Mouse (Mus musculus) hindbrain, embryonic 11.5 days (tissue): Measurements from ENCODE around the gene Cnot6l. TPM values are rescaled to one million over a fixed set of nuclear protein-coding genes. Genes with fewer than 3 reads are reported as not detected.
A peak's percentile ranks its signal among the peaks of the same experiment; 100 is the strongest.

Experiments
- ATAC-seq: fragments of 200-750 bp; cut with Nextera tagmentation; 2 replicates; pipeline ENCODE4 v1.8.0; 2017; ENCODE audit warnings: mild to moderate bottlenecking, moderate TSS enrichment, moderate library complexity; ENCODE audit not compliant: low FRiP score
- DNase-seq: peaks from one replicate; pipeline ENCODE4 v3.0.0-alpha.2; 2015; ENCODE audit warnings: low spot score
- H3K27ac ChIP-seq: fragments of 300-500 bp; sonication (generic); 2 replicates; pipeline ENCODE4 v1.5.1; 2014; ENCODE audit warnings: mild to moderate bottlenecking, low read depth, low read length
- H3K27me3 ChIP-seq: fragments of 300-500 bp; sonication (generic); 2 replicates; pipeline ENCODE4 v1.6.1; 2014; ENCODE audit warnings: mild to moderate bottlenecking, low read length, moderate library complexity, mixed read lengths; ENCODE audit not compliant: control insufficient read depth, insufficient read depth
- H3K36me3 ChIP-seq: fragments of 300-500 bp; sonication (generic); 2 replicates; pipeline ENCODE4 v1.6.1; 2014; ENCODE audit warnings: mild to moderate bottlenecking, low read length, moderate library complexity, mixed read lengths; ENCODE audit not compliant: control insufficient read depth, insufficient read depth
- H3K4me1 ChIP-seq: fragments of 300-500 bp; sonication (generic); replicated peaks from 2 replicates; pipeline ENCODE4 v1.6.1; 2014; ENCODE audit warnings: low read length, mixed read lengths; ENCODE audit not compliant: control insufficient read depth, insufficient read depth
- H3K4me2 ChIP-seq: fragments of 300-500 bp; sonication (generic); replicated peaks from 2 replicates; pipeline ENCODE4 v1.6.1; 2014; ENCODE audit warnings: mild to moderate bottlenecking, low read depth, low read length
- H3K4me3 ChIP-seq: fragments of 300-500 bp; sonication (generic); 2 replicates; pipeline ENCODE4 v1.5.1; 2014; ENCODE audit warnings: low read depth, low read length
- H3K9ac ChIP-seq: fragments of 300-500 bp; sonication (generic); 2 replicates; pipeline ENCODE4 v1.6.1; 2014; ENCODE audit warnings: low read depth, low read length
- H3K9me3 ChIP-seq: fragments of 300-500 bp; sonication (generic); 2 replicates; pipeline ENCODE4 v1.6.1; 2016; ENCODE audit warnings: low read length; ENCODE audit not compliant: control insufficient read depth
- WGBS: fragments of 180-500 bp; shearing (Covaris S2); extraction: QIAGEN DNeasy Blood & Tissue Kit; methylation state at CpG from one replicate; pipeline ENCODE4 v1.1.7; 2014; 5-methylcytosine and 5-hydroxymethylcytosine counted together
- polyA plus RNA-seq: library from polyadenylated mRNA; unstranded; fragments of >200 nt; fragmentation: Nextera tagmentation; extraction: Ambion mirVana; gene quantifications from 2 replicates; pipeline ENCODE4 v1.2.1, GENCODE M21; 2014

Gene Cnot6l
- polyA plus RNA-seq, 1 experiment from 2014 or later, result 15.1 TPM

GRCm38 (mm10) chr5:96198271-96198670 lies 34.3 kb upstream of the Cnot6l start:
- H3K4me2 ChIP-seq, result no peak overlapping the region
- no peak overlapping the region for H3K4me3 ChIP-seq
- DNase-seq (no peak), ATAC-seq (no peak)
- no peaks in the 10 kb centered on the region for H3K27me3 ChIP-seq
- no peak overlapping the region for H3K27ac ChIP-seq
- 75% methylated on average over 6 of the region's 6 CpGs for WGBS
- no peaks in the 10 kb centered on the region for H3K9me3 ChIP-seq
- no peaks in the 10 kb centered on the region for H3K36me3 ChIP-seq
- H3K4me1 ChIP-seq, result no peaks in the 10 kb centered on the region
- no peak overlapping the region for H3K9ac ChIP-seq

GRCm38 (mm10) chr5:96196547-96197052 lies 32.6 kb upstream of the Cnot6l start:
- no peak overlapping the region for H3K9ac ChIP-seq
- no peaks in the 10 kb centered on the region for H3K4me1 ChIP-seq
- H3K4me2 ChIP-seq, result no peak overlapping the region
- H3K9me3 ChIP-seq, result no peaks in the 10 kb centered on the region
- DNase-seq, result no peak
- 70% methylated on average over 2 of the region's 2 CpGs for WGBS
- no peaks in the 10 kb centered on the region for H3K36me3 ChIP-seq
- H3K27ac ChIP-seq, result no peak overlapping the region
- no peaks in the 10 kb centered on the region for H3K27me3 ChIP-seq
- no peak overlapping the region for H3K4me3 ChIP-seq
- no peak for ATAC-seq

- no peak for ATAC-seq
- no peak overlapping the region for H3K9ac ChIP-seq
- 72% methylated on average over 4 of the region's 4 CpGs for WGBS
These were observed 27.3 kb upstream of the Cnot6l start for GRCm38 (mm10) chr5:96191251-96191650.

GRCm38 (mm10) chr5:96189761-96190160 lies 25.8 kb upstream of the Cnot6l start:
- ATAC-seq (no peak), DNase-seq (no peak)
- Histone ChIP-seq H3K9ac (no peak overlapping the region), H3K4me2 (no peak overlapping the region), H3K9me3 (no peaks in the 10 kb centered on the region), H3K27me3 (no peaks in the 10 kb centered on the region), H3K4me1 (no peaks in the 10 kb centered on the region), H3K36me3 (no peaks in the 10 kb centered on the region), H3K27ac (no peak overlapping the region), H3K4me3 (no peak overlapping the region)
- 94% methylated on average over 1 of the region's 1 CpGs for WGBS

More at GRCm38 (mm10) chr5:96191251-96191650, 27.3 kb upstream of the Cnot6l start:
- H3K9me3 ChIP-seq, result no peaks in the 10 kb centered on the region
- no peaks in the 10 kb centered on the region for H3K27me3 ChIP-seq
- H3K27ac ChIP-seq, result no peak overlapping the region
- DNase-seq, result no peak
- no peak overlapping the region for H3K4me3 ChIP-seq
- no peak overlapping the region for H3K4me2 ChIP-seq
- H3K4me1 ChIP-seq, result no peaks in the 10 kb centered on the region
- H3K36me3 ChIP-seq, result no peaks in the 10 kb centered on the region

GRCm38 (mm10) chr5:96183987-96184386 lies 20.0 kb upstream of the Cnot6l start:
- Histone ChIP-seq H3K9me3 (no peaks in the 10 kb centered on the region), H3K4me2 (no peak overlapping the region), H3K36me3 (no peaks in the 10 kb centered on the region), H3K4me1 (no peaks in the 10 kb centered on the region), H3K4me3 (no peak overlapping the region), H3K27ac (no peak overlapping the region), H3K9ac (no peak overlapping the region), H3K27me3 (no peaks in the 10 kb centered on the region)
- ATAC-seq (no peak), DNase-seq (no peak)
- 75% methylated on average over 2 of the region's 2 CpGs for WGBS

- Histone ChIP-seq H3K36me3 (no peaks in the 10 kb centered on the region), H3K4me3 (no peak overlapping the region), H3K4me1 (no peaks in the 10 kb centered on the region), H3K27me3 (no peaks in the 10 kb centered on the region), H3K9ac (no peak overlapping the region), H3K4me2 (no peak overlapping the region), H3K27ac (no peak overlapping the region), H3K9me3 (no peaks in the 10 kb centered on the region)
- DNase-seq, result no peak
- ATAC-seq, result 0 out of 2 replicates have a peak, but pooled peaks have one; percentile 4
- 72% methylated on average over 2 of the region's 2 CpGs for whole genome bisulfite sequencing
These were observed 19.2 kb upstream of the Cnot6l start for GRCm38 (mm10) chr5:96183211-96183610.

GRCm38 (mm10) chr5:96176879-96177358 lies 12.9 kb upstream of the Cnot6l start:
- Histone ChIP-seq H3K4me1 (no peaks in the 10 kb centered on the region), H3K4me3 (no peak overlapping the region), H3K9ac (no peak overlapping the region), H3K9me3 (no peaks in the 10 kb centered on the region), H3K36me3 (no peaks in the 10 kb centered on the region), H3K4me2 (no peak overlapping the region), H3K27me3 (no peaks in the 10 kb centered on the region), H3K27ac (no peak overlapping the region)
- DNase-seq (no peak), ATAC-seq (no peak)
- 80% methylated on average over 11 of the region's 11 CpGs for WGBS

GRCm38 (mm10) chr5:96176121-96176520 lies 12.2 kb upstream of the Cnot6l start:
- Histone ChIP-seq H3K27ac (no peak overlapping the region), H3K9ac (no peak overlapping the region), H3K4me3 (no peak overlapping the region), H3K9me3 (no peaks in the 10 kb centered on the region), H3K4me2 (no peak overlapping the region), H3K36me3 (no peaks in the 10 kb centered on the region), H3K27me3 (no peaks in the 10 kb centered on the region), H3K4me1 (no peaks in the 10 kb centered on the region)
- WGBS, result 69% methylated on average over 9 of the region's 9 CpGs
- ATAC-seq (no peak), DNase-seq (no peak)

GRCm38 (mm10) chr5:96171765-96172164 lies 7.8 kb upstream of the Cnot6l start:
- H3K9ac ChIP-seq, result no peak overlapping the region
- DNase-seq, result no peak
- no peak overlapping the region for H3K4me2 ChIP-seq
- WGBS, result 87% methylated on average over 4 of the region's 4 CpGs
- H3K36me3 ChIP-seq, result no peaks in the 10 kb centered on the region
- no peak for ATAC-seq
- H3K27ac ChIP-seq, result no peak overlapping the region
- H3K9me3 ChIP-seq, result no peaks in the 10 kb centered on the region
- H3K4me3 ChIP-seq, result no peak overlapping the region
- no peaks in the 10 kb centered on the region for H3K27me3 ChIP-seq
- H3K4me1 ChIP-seq, result no peaks in the 10 kb centered on the region
